Mouse (Mus musculus) lung, embryonic 14.5 days (tissue): Measurements from ENCODE around the gene Pebp1. TPM values are rescaled to one million over a fixed set of nuclear protein-coding genes. Genes with fewer than 3 reads are reported as not detected.

ENCODE experiments used
- ATAC-seq: fragments of 200-750 bp; cut with Nextera tagmentation; 2 replicates; pipeline ENCODE4 v1.8.0; 2017; ENCODE audit warnings: mild to moderate bottlenecking, moderate TSS enrichment, moderate library complexity; ENCODE audit not compliant: insufficient read depth
- DNase-seq: peaks from one replicate; pipeline ENCODE4 v3.0.0-alpha.2; 2015
- H3K27ac ChIP-seq: fragments of 300-500 bp; sonication (generic); 2 replicates; pipeline ENCODE4 v1.5.1; 2014; ENCODE audit warnings: low read depth, mild to moderate bottlenecking, moderate library complexity
- H3K27me3 ChIP-seq: fragments of 300-500 bp; sonication (generic); 2 replicates; pipeline ENCODE4 v1.6.1; 2014; ENCODE audit warnings: low read length, control low read depth; ENCODE audit not compliant: insufficient read depth
- H3K36me3 ChIP-seq: fragments of 300-500 bp; sonication (generic); 2 replicates; pipeline ENCODE4 v1.6.1; 2014; ENCODE audit warnings: control low read depth; ENCODE audit not compliant: insufficient read depth
- H3K4me1 ChIP-seq: fragments of 300-500 bp; sonication (generic); 2 replicates; pipeline ENCODE4 v1.6.1; 2014; ENCODE audit warnings: antibody characterized with exemption, control low read depth; ENCODE audit not compliant: insufficient read depth
- H3K4me2 ChIP-seq: fragments of 300-500 bp; sonication (generic); 2 replicates; pipeline ENCODE4 v1.6.1; 2014; ENCODE audit warnings: mild to moderate bottlenecking
- H3K4me3 ChIP-seq: fragments of 300-500 bp; sonication (generic); 2 replicates; pipeline ENCODE4 v1.5.1; 2014; ENCODE audit warnings: low read depth, low read length
- H3K9ac ChIP-seq: fragments of 300-500 bp; sonication (generic); 2 replicates; pipeline ENCODE4 v1.6.1; 2014
- H3K9me3 ChIP-seq: fragments of 300-500 bp; sonication (generic); 2 replicates; pipeline ENCODE4 v1.6.1; 2016; ENCODE audit warnings: low read depth, low read length, control low read depth
- CTCF ChIP-seq: IDR thresholded peaks from 2 replicates; pipeline ENCODE4 v1.5.1; 2016; ENCODE audit warnings: antibody characterized with exemption, low read depth
- WGBS: fragments of 180-500 bp; shearing (Covaris S2); extraction: QIAGEN DNeasy Blood & Tissue Kit; methylation state at CpG from one replicate; pipeline ENCODE4 v1.1.7; 2014; 5-methylcytosine and 5-hydroxymethylcytosine counted together
- polyA plus RNA-seq: library from polyadenylated mRNA; unstranded; fragments of >200 nt; fragmentation: Nextera tagmentation; extraction: Ambion mirVana; gene quantifications from 2 replicates; pipeline ENCODE4 v1.2.1, GENCODE M21; 2014

Pebp1 gene
- polyA plus RNA-seq, 1 experiment from 2014 or later, result 755 TPM

GRCm38 (mm10) chr5:117313909-117314308, 26.5 kb upstream of the Pebp1 start:
- no peak for TF ChIP-seq CTCF
- Histone ChIP-seq H3K27me3 (no peaks in the 10 kb centered on the region), H3K4me1 (no peaks in the 10 kb centered on the region), H3K9ac (peak overlapping the region; percentile 28), H3K4me3 (peak overlapping the region; percentile 30; the same call in 1 of the 2 replicates), H3K9me3 (no peaks in the 10 kb centered on the region), H3K27ac (peak overlapping the region; percentile 83), H3K4me2 (peak overlapping the region; percentile 60), H3K36me3 (no peaks in the 10 kb centered on the region)
- peak; percentile 23; the same call in 1 of the 2 replicates for ATAC-seq
- 11% methylated on average over 10 of the region's 10 CpGs for WGBS
- DNase-seq, result no peak

- H3K27me3 ChIP-seq, result no peaks in the 10 kb centered on the region
- WGBS, result 8% methylated on average over 14 of the region's 14 CpGs
- TF ChIP-seq CTCF, result no peak
- no peaks in the 10 kb centered on the region for H3K36me3 ChIP-seq
- peak overlapping the region; percentile 30 for H3K4me3 ChIP-seq
- DNase-seq (peak; percentile 88), ATAC-seq (peak; percentile 39; the same call in 1 of the 2 replicates)
- peak overlapping the region; percentile 60 for H3K4me2 ChIP-seq
- H3K9ac ChIP-seq, result peak overlapping the region; percentile 28; the same call in 1 of the 2 replicates
- no peaks in the 10 kb centered on the region for H3K9me3 ChIP-seq
- peak overlapping the region; percentile 83; the same call in 1 of the 2 replicates for H3K27ac ChIP-seq
- no peaks in the 10 kb centered on the region for H3K4me1 ChIP-seq
Observed at GRCm38 (mm10) chr5:117313420-117313819, 26.0 kb upstream of the Pebp1 start.

GRCm38 (mm10) chr5:117307699-117308098, 20.3 kb upstream of the Pebp1 start:
- Histone ChIP-seq H3K27me3 (no peaks in the 10 kb centered on the region), H3K4me3 (no peak overlapping the region), H3K9me3 (no peaks in the 10 kb centered on the region), H3K4me1 (no peaks in the 10 kb centered on the region), H3K36me3 (no peaks in the 10 kb centered on the region), H3K4me2 (no peak overlapping the region), H3K27ac (no peak overlapping the region), H3K9ac (no peak overlapping the region)
- ATAC-seq, result peak; percentile 54; the same call in 1 of the 2 replicates
- WGBS, result 28% methylated on average over 11 of the region's 11 CpGs
- peak; percentile 83 for TF ChIP-seq CTCF
- peak; percentile 83 for DNase-seq

GRCm38 (mm10) chr5:117306826-117307225, 19.4 kb upstream of the Pebp1 start:
- WGBS, result 92% methylated on average over 2 of the region's 2 CpGs
- no peak overlapping the region for H3K4me2 ChIP-seq
- no peaks in the 10 kb centered on the region for H3K4me1 ChIP-seq
- TF ChIP-seq CTCF, result peak; percentile 10; the same call in 1 of the 2 replicates
- no peaks in the 10 kb centered on the region for H3K27me3 ChIP-seq
- DNase-seq (no peak), ATAC-seq (no peak)
- no peaks in the 10 kb centered on the region for H3K36me3 ChIP-seq
- H3K27ac ChIP-seq, result no peak overlapping the region
- H3K9ac ChIP-seq, result no peak overlapping the region
- no peak overlapping the region for H3K4me3 ChIP-seq
- no peaks in the 10 kb centered on the region for H3K9me3 ChIP-seq

GRCm38 (mm10) chr5:117305754-117306153, 18.3 kb upstream of the Pebp1 start:
- no peak overlapping the region for H3K4me3 ChIP-seq
- no peaks in the 10 kb centered on the region for H3K4me1 ChIP-seq
- H3K9me3 ChIP-seq, result no peaks in the 10 kb centered on the region
- TF ChIP-seq CTCF, result no peak
- DNase-seq (no peak), ATAC-seq (no peak)
- H3K9ac ChIP-seq, result no peak overlapping the region
- 83% methylated on average over 5 of the region's 5 CpGs for WGBS
- H3K36me3 ChIP-seq, result no peaks in the 10 kb centered on the region
- H3K4me2 ChIP-seq, result no peak overlapping the region
- H3K27me3 ChIP-seq, result no peaks in the 10 kb centered on the region
- H3K27ac ChIP-seq, result no peak overlapping the region

GRCm38 (mm10) chr5:117304947-117305346, 17.5 kb upstream of the Pebp1 start:
- no peaks in the 10 kb centered on the region for H3K4me1 ChIP-seq
- 62% methylated on average over 7 of the region's 7 CpGs for WGBS
- no peak overlapping the region for H3K4me3 ChIP-seq
- H3K9ac ChIP-seq, result no peak overlapping the region
- no peak overlapping the region for H3K27ac ChIP-seq
- no peaks in the 10 kb centered on the region for H3K36me3 ChIP-seq
- ATAC-seq (no peak), DNase-seq (peak; percentile 90)
- TF ChIP-seq CTCF, result peak; percentile 63
- no peaks in the 10 kb centered on the region for H3K27me3 ChIP-seq
- H3K4me2 ChIP-seq, result no peak overlapping the region
- no peaks in the 10 kb centered on the region for H3K9me3 ChIP-seq

- no peak overlapping the region for H3K9ac ChIP-seq
- no peak for TF ChIP-seq CTCF
- H3K36me3 ChIP-seq, result no peaks in the 10 kb centered on the region
- no peak for DNase-seq
- H3K27ac ChIP-seq, result no peak overlapping the region
- no peaks in the 10 kb centered on the region for H3K27me3 ChIP-seq
- ATAC-seq, result no peak
- 47% methylated on average over 18 of the region's 18 CpGs for WGBS
- no peak overlapping the region for H3K4me2 ChIP-seq
- no peak overlapping the region for H3K4me3 ChIP-seq
- H3K9me3 ChIP-seq, result no peaks in the 10 kb centered on the region
- no peaks in the 10 kb centered on the region for H3K4me1 ChIP-seq
Observed at GRCm38 (mm10) chr5:117303691-117304579, 16.5 kb upstream of the Pebp1 start.
